Mouse (Mus musculus): Measurements from ENCODE around the gene Camk1d.
"Not testable (repeated sequence)": the region's sequence is repeated elsewhere in the genome, so short reads cannot be mapped to it uniquely, and the experiment has no call there.

The Camk1d gene

DNA sequence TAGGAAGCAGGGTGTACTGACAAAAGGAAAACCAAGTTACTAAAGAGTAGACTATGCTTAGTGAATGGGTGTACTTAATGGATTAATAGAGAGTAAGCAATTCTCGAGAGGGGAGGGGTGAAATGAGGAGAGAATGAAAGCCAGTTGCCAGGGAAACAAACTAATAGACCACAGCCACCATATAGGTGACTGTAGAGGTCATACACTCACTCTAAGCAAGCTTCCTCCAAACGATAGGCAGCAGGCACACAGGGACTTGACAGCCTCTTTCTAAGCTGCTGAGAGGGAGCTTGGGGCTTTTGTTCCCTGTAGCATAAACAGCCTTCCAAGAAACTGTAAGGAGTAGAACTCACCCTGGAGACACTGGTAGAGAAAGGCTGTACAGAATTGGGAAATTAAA, 288.2 kb downstream of the Camk1d start:
- no peak for ATAC-seq (ENCODE audit: insufficient number of reproducible peaks, low FRiP score, low TSS enrichment)

DNA sequence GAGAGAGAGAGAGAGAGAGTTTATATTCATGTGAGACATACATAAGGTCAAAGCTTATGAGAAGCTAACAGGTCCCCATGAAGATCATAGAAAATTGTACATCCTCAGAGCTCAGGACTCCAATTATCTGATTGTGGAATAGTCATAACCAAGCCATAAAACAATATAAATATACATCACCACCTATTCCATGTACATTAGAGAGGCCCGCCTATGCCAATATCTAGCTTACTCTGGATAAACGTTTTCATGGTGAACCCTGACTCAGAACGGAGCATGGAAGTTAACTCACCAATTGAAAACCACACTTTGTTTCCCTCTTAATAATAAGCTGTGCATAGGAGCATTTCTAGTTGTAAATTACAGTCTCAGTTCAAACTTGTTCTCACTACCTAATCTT, 288.7 kb downstream of the Camk1d start:
- ATAC-seq (ENCODE audit: insufficient number of reproducible peaks, low FRiP score, low TSS enrichment) = no peak

DNA sequence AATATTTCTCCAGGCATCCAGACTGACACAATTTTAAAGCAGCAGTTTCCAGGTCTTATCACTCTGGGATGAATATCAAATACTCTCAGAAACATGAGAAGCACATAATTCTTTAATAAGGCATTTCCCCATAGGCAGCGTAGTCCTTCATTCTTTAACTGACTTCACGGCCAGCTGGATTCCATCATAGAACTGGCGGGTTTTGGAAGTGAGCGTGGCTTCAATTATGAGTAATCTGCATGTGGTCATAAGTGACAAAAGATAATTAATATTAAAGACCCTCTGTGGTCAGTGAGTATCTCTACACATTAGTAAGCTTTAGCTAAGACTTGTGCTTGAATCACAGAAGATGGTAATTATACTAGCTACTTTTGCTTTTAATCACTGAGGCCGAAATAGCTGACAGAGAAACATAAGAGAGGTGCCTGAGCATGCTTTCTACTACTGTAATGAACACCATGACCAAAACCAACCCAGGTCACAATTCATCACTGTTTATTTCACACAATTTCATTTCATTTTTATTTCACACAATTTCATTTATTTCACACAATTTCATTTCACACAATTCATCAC, 293.6 kb downstream of the Camk1d start:
- no peak for ATAC-seq (ENCODE audit: insufficient number of reproducible peaks, low FRiP score, low TSS enrichment)

DNA sequence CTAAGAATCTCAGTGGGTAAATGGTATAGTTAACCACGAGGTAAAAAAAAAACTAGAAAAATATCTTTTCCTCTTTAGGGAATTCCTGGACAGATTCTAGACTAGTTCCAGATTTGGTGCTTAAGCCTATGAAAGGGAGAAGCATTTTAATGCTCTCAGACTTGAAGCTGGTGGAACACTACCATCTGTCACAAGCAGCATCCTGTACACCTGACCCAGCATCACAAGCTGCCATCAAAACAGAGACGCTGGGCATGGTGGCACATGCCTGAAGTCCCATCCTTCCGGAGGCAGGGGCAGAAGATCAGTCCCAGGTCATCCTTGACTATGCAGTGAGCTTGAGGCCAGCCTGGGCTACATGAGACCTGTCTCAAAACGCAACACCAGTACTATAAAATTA, 295.5 kb downstream of the Camk1d start:
- ATAC-seq (ENCODE audit: insufficient number of reproducible peaks, low FRiP score, low TSS enrichment) = peak; percentile 65

GRCm38 (mm10) chr2:5417158-5418032, 296.9 kb downstream of the Camk1d start:
- peak; percentile 59; the same call in 1 of the 2 replicates for ATAC-seq (ENCODE audit: insufficient number of reproducible peaks, low FRiP score, low TSS enrichment)

DNA sequence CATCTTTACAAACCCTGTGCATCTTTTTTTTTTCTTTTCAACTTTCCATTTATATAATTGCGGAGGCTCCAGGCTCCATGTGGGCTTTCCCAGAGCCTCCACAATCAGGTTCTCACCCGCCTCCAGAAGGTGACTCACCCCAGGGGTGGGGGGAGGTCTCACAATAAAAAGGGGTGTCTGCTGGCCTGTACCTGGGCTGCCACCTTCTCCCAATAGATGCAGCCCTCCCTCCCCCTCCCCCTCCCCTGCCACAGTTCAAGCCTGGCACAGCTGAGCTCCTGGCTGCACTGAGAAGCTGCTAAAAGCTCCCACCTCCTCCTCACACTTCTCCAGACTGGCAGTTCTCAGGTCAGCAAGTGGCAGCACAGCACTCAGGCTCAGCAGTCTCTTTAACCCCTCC, 302.5 kb downstream of the Camk1d start:
- ATAC-seq (ENCODE audit: insufficient number of reproducible peaks, low FRiP score, low TSS enrichment) = no peak

DNA sequence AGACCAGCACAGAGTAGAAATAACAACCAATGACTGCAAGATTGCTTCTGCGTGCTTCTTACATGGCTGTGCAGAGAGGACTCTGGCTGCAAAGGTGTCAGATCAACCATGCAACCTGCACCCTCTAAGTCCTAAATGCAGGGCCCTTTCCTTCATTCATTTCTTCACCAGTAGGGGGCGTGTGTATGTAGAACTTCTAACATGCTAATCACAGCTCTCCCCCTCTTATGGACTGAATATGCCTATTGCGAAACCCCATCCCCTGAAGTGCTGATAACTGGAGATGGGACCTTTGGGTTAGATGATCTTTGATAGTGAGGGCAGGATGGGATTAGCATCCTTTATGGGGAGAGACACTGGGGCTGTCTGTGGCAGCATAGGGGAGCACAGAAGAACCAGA, 310.5 kb downstream of the Camk1d start:
- ATAC-seq (ENCODE audit: insufficient number of reproducible peaks, low FRiP score, low TSS enrichment) = no peak

DNA sequence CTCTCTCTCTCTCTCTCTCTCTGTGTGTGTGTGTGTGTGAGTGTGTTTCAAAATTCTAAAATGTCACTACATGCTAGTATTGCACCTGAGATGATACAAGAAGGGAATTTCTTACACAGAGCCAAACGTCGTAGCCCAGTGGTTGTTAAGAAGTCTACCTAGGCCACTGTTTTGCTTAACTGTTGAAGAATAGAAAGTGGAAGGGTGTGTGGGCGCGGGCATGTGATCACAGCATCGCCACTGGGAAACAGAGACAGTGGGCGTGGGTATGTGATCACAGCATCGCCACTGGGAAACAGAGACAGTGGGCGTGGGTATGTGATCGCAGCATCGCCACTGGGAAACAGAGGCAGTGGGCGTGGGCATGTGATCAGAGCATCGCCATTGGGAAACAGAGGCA, 312.3 kb downstream of the Camk1d start:
- ATAC-seq (ENCODE audit: insufficient number of reproducible peaks, low FRiP score, low TSS enrichment) = no peak

- ATAC-seq (ENCODE audit: insufficient number of reproducible peaks, low FRiP score, low TSS enrichment) = no peak
These were observed 315.8 kb downstream of the Camk1d start for GRCm38 (mm10) chr2:5398505-5398904.

- no peak for ATAC-seq (ENCODE audit: insufficient number of reproducible peaks, low FRiP score, low TSS enrichment)
These were observed 316.3 kb downstream of the Camk1d start for GRCm38 (mm10) chr2:5398043-5398442.

- no peak for ATAC-seq (ENCODE audit: insufficient number of reproducible peaks, low FRiP score, low TSS enrichment)
These were observed 316.8 kb downstream of the Camk1d start for GRCm38 (mm10) chr2:5397468-5397867.

GRCm38 (mm10) chr2:5396415-5396814, 317.9 kb downstream of the Camk1d start:
- ATAC-seq (ENCODE audit: insufficient number of reproducible peaks, low FRiP score, low TSS enrichment) = no peak

DNA sequence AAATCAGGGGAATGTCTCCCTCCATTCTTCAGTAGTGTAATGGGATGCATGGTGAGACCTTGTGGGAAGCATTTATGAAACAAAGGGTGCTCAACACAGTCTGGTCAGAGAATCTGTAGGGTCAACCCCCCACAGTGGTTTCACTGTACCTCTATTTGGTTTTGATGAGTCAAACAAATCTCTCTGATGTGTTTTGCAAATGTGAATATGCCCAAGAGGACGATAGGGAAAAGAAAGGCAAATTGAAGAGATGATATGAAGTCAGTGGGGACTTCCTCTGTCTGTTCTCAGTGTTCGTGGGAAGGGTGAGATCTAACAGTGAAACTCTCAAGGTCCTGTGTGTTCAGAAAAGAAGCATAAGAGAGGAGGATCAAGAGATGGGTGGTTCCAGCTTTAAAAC, 318.4 kb downstream of the Camk1d start:
- ATAC-seq (ENCODE audit: insufficient number of reproducible peaks, low FRiP score, low TSS enrichment) = no peak

DNA sequence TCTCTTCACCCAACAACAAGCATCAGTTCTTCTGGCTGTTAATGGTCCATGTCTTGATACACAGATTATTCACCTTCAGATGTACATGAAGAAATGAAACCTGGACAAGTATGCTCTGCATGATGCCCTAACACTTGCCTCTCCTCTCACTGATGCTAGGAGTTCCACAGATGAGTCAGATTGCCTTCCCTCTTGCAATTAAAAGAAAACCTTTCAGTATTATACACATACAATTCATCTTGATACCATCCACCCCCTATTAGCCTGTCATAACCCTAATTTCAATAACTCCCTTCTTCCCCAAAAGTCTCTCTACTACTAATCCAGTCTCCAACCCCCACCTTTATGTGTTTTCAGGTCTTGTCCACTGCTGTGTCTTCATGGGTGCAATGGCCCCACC, 321.4 kb downstream of the Camk1d start:
- ATAC-seq (ENCODE audit: insufficient number of reproducible peaks, low FRiP score, low TSS enrichment) = no peak

GRCm38 (mm10) chr2:5392470-5392869, 321.8 kb downstream of the Camk1d start:
- no peak for ATAC-seq (ENCODE audit: insufficient number of reproducible peaks, low FRiP score, low TSS enrichment)

GRCm38 (mm10) chr2:5388381-5388780, 325.9 kb downstream of the Camk1d start:
- no peak for ATAC-seq (ENCODE audit: insufficient number of reproducible peaks, low FRiP score, low TSS enrichment)

- ATAC-seq (ENCODE audit: insufficient number of reproducible peaks, low FRiP score, low TSS enrichment) = peak; percentile 82
These were observed 332.3 kb downstream of the Camk1d start for GRCm38 (mm10) chr2:5381712-5382710.

DNA sequence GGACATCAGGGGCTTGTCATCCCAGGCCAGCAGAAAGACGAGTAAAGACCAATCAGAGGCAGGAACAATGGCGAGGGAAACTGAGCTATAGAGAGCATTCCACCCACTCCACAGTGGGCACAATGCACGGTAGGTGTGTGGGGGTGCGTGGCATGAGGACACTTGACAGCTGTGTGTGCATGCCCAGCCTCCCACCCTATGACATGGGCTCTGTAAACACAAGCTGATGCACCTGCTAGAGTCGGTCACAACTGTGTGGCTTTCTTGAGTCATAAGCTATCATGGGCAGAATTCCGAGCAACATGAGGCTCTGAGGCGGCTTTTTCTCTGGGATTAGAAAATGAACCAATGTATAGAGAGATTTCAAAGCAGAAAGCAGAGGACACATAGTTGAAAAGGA, 333.3 kb downstream of the Camk1d start:
- ATAC-seq (ENCODE audit: insufficient number of reproducible peaks, low FRiP score, low TSS enrichment) = no peak

DNA sequence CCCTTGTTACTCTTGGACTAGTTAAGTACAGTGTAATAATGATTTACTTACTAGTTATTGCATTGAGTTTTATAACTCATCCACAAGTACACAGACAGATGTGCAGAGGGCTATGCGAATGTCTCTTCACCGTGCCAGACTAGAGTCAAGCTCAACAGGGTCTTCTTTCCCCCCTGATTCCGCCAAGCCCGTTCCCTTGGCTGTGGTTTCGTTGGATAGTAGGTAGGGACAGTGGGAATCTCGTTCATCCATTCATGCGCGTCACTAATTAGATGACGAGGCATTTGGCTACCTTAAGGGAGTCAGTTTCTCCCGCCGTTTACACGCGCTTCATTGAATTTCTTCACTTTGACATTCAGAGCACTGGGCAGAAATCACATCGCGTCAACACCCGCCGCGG, 335.4 kb downstream of the Camk1d start:
- not testable (repeated sequence) for ATAC-seq (ENCODE audit: insufficient number of reproducible peaks, low FRiP score, low TSS enrichment)

GRCm38 (mm10) chr2:5378066-5378672, 336.1 kb downstream of the Camk1d start:
- no peak for ATAC-seq (ENCODE audit: insufficient number of reproducible peaks, low FRiP score, low TSS enrichment)

Data from cerebellum, adult (tissue).